Mouse (Mus musculus): ENCODE measurements around the gene Adarb1. TPM values are rescaled to one million over a fixed set of nuclear protein-coding genes. Genes with fewer than 3 reads are reported as not detected.
"Not testable (repeated sequence)": the region's sequence is repeated elsewhere in the genome, so short reads cannot be mapped to it uniquely, and the experiment has no call there.

Gene Adarb1
- total RNA-seq, 2 experiments from 2014 or later = 16.7 to 18.2 TPM

DNA sequence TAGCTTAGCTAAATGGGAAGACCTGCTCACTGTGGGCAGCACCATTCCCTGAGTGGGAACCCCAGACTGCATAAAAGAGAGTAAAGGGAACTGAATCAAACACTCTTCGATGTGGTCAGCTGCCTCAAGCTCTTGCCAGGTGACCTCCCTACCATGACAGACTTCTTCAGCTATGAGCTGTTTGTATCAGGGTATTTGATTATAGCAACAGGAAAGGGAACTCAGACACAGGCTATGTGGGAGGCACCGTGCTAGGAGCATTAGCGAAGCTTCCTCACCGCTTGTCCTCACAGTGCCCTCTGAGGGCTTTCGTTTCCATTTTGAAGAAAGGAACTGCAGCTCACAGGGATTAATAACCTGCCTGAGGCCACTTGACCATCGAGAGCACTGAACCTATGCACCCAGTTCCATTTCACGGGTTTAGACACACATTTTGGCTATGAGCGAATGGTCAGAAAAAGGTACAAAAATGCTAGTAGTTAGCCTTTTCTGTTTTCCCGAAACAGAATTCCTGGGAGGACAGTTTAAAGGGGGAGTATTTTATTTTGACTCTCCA lies 103.3 kb downstream of the Adarb1 start:
- no peak for DNase-seq

DNA sequence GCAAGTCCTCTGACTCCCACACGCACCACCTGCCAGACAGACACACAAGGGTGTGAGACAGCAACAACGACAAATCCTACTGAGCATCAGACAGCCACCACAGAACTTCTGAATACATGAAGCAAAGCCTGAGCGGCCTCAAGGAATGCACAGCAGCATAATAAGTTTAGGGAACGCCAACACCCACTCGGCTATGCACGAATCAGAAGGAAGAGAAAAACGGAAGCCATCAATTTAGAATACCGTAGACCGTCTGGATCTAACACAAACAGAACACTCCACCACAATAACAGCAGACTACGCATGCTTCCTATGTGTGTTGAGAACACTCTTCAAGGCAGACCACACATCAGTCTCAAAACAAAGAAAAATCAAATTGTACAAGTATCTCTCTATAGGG lies 109.1 kb downstream of the Adarb1 start:
- no peak for DNase-seq

DNA sequence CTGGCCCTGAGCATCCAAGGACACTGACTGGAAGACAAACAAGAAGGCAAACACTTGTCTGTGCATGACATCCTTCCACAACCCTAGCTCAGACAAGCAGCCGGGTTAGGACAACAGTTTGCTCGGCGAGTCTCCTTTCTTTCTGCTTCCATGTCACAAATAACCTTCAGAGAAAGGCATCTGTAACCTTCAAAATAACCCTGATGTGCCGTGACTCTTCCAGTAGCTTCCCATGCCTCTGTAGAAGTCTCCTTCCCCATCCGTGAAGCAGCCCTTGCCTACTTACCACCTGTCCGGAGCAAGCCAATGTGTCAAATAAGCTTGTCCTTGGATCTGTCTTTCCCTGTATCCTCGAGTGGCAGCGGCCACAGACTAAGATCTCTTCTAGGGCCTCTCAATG lies 112.3 kb downstream of the Adarb1 start:
- DNase-seq = no peak

DNA sequence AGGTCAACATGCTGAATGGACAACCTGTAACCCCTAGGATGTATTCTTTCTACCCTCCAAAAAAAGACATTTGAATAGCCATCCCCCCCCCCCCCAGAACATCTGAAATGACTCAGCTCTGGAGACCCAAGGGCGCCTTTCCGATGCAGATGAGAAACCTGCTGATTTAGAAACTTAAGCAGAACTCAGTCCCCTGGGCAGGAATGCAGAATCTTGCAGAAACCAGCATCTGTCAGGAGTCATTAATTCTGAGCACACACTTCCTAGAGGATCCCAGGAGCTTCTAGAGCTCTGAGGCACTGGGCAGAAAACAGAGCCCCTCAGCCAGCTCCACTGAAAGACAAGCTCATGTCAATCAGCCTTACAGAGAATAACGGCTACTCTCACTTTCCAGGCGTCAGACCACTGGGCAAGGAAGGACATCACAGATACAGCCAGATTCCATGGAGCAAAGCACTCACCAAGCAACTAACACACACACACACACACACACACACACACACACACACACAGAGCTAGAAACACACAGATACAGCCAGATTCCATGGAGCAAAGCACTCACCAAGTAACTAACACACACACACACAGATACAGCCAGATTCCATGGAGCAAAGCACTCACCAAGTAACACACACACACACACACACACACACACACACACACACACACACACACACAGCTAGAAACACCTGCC lies 113.1 kb downstream of the Adarb1 start:
- DNase-seq = no peak

DNA sequence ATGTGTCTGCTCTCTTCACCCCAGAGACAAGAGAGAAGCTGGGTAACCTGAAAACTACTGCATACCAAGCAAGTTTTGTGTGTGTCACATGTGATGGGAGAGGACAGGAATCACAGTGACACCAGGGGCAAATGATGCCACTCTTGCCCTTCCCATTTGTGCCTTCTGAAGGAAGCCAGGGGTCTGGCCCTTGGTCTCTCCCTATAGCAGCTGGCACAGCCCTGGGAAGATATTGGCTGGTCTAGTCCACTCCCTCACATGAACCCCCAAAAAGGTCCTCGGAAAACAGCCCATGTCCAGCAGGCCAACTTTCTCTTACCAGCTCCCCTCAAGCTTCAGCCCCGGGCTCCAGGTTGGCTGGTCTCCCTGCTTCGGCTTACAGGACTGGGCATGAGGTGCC lies 113.7 kb downstream of the Adarb1 start:
- no peak for DNase-seq

DNA sequence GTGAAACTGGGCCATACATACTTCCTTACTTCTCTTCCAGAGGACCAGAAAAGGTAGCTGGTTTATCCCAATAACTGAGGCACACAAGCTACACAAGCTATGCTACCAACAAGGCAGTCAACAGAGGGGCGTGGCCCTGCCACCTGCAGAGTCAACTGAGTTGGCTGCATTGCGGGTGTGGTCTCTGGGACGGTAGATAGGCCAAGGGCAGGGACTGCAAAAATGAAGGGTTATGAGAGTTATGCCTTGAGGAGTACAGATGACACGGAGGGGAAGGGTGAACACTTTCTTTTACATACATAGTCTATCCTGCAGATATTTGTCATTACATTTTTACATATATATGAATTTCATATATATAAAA lies 117.2 kb downstream of the Adarb1 start:
- DNase-seq = no peak

DNA sequence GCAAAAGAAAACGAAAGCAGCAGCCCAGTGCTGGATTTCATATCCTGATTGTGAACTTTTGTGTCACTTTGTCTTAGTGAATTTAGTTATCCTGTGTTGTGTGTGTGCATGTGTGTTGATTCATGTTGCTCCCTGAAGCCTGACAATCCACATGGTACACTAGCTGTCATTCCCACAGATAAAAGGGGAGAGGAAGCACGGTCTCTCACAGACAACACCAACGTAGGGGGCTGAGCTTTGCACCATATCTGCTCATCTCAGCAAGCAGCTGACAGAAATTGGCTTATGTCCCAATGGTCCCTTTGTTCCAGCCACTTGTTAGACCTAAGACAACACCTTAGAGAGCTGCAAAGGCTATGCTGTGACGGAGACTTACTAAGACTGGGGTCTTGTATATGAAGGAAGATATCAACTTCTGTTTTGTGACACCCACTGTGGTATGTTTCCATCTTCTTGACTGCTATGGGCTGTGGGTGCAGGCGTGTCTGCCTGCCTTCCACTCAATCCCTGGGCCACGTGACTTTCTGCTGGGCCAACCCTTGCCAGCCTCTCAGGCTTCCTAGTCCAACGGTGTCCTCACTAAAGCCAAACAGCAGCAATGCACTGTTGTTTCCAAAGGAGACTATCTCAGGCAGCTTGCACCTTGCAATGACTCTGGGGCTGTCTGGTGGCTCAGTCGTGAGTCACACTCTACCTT lies 117.7 kb downstream of the Adarb1 start:
- no peak for DNase-seq

DNA sequence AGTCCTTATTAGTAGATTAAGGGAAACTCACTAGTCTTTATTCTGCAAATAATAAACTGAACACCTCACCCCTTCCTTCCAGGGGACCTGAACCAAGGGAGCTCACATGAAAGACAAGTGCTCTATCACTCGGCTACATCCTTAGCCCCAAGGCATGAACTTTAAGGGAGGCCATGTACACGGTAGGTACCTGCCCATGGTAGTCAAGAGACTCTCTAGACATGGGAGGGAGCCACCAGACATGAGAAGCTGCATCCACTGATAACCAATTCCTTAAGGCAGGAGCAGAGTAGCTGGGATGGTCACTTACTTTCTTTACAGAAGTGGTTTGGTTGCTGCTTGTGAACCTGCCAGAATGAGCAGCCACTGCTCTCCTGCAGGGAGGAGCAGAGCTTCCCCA lies 118.9 kb downstream of the Adarb1 start:
- DNase-seq = no peak

DNA sequence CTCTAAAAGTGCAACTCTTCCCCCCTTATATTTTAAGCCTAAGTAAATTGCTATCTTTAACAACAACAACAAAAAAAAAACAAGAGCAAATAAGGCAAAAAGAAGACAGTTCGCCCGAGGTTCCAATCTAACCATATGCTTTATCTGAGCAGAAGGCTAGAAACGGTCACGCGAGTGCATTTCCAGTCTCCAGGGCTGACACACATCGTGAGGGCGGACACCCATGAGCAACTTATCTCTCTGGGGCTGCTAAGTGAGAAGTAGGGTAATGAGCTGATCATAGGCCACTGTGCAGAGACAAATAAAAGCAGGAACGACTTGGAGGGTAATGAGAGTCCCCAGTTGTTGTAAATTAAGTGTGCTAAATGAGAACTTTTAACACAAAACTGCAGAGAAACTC lies 119.4 kb downstream of the Adarb1 start:
- DNase-seq = no peak

DNA sequence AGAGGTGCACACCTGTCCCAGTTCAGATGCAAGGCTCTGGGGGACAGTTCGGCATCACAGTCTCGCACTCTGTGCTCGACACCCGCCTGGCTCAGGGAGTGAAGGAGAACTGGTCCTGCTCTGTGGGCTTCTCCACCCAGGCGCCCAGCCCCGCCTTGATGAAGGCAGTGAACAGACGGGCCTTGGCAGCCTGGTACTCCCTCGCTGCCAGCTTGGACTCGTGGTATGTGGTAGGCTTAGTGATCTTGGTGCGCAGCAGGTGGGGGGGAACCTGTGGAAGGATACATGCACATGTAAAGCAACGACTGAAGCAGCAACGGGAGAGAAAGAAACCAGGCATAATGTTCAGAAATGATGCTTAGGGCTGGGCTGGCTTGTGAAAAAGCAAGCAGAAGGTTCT lies 123.4 kb downstream of the Adarb1 start:
- no peak for DNase-seq

DNA sequence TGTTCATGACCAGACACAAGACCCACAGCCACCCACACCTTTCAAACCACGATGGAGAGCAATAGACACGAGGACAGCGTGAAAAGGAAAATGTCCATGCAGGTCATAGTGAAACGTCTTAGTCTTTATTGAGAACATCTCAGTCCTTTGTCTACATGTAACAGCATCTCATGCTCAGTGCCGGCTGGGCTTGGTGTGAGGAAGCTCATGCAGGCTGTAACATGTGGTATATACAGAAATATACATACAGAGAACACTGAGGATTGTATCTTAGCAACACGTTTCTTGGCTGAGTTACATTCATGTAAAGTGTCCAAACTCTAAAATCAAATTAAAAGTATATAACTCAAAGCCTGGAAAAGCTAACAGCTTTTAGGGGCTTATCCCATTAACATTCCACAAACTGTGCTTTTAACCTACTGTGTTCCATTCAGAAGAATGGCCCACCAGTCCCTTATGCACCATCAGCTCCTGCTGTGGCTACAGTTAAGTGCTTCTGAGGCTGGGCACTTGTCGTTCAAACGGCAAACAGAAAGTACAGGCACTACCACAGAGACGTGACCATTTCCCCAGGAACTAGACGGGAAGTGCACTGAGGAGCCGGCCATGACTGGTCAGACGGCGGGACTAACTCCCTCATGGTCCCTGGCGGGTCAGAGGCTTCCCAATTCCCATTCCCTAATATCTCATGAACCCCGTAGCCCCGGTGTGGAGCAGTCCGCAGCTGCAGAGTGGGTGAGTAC lies 127.3 kb downstream of the Adarb1 start:
- no peak for DNase-seq

DNA sequence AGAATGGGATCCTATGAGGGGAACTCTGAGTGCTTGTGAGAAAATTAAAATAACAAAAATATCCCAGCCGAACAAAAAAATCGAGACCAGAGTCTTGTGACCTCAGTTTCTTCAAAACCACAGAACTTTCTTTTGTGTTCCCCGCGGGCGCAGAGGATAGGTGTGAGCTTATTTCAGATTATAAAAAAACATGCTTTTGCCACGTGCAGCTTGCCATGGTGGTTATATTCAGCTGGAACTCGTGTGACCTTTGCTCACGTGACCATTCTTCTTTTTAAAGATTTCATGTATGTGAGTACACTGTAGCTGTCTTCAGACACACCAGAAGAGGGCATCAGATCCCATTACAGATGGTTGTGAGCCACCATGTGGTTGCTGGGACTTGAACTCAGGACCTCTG lies 128.5 kb downstream of the Adarb1 start:
- no peak for DNase-seq

DNA sequence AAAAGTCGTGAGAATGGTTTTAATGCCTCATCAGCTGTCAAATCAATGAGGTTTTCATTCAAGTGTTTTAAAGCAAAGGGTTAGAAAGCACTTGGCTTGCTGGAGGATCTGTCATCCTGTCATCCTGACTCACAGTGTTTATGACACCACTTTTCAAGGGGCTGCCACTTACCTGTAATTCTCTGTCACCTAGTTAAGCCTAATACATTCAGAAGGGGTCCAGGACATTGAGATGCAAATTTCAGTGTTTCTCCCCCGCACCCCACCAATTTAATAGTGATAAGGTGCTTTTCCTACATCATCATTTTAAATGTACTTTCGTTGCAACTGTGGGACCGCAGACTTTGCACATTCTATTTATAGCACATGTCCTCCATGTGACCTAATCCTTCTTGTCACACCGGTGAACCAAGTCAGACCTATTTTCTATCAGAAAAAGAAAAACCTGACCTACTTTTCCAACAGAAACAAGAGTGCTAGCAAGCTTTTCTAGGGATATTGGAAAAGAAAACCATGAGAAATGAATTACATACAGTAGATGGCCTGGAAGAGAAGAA lies 129.4 kb downstream of the Adarb1 start:
- DNase-seq = no peak

DNA sequence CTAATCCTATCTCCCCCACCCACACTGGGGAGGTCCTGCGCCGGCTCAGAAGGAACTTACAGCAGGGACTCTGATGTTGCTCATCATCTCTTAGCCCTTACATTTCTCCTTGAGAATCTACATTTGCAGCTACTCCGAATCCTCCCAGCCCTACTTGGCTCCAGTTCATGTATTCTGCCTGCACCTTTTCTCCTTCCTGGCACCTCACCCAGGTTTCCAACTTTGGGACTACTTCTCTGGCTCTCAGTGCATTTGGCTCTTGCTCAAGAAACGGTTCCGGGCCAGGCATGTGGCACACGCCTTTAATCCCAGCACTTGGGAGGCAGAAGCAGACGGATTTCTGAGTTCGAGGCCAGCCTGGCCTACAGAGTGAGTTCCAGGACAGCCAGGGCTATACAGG lies 130.4 kb downstream of the Adarb1 start:
- DNase-seq = peak; percentile 63

DNA sequence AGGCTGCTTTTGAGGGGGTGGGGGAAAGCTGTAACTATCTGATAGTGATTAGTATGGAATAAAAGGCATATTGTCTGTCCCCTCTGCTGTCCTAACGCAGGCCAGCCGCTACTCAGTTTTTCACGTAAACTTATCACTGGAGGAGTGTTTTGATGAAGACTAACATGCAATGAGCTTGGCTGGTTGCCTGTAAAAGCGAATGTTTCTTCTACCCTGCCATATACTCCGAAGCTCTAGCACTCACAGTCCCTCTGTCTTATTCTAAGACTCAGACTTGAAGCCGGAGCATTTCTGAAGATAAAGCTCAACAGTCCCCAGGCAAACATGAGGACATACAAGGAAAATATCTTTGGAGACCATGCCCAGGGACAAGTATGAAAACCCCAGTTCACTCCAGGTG lies 133.2 kb downstream of the Adarb1 start:
- DNase-seq = no peak

DNA sequence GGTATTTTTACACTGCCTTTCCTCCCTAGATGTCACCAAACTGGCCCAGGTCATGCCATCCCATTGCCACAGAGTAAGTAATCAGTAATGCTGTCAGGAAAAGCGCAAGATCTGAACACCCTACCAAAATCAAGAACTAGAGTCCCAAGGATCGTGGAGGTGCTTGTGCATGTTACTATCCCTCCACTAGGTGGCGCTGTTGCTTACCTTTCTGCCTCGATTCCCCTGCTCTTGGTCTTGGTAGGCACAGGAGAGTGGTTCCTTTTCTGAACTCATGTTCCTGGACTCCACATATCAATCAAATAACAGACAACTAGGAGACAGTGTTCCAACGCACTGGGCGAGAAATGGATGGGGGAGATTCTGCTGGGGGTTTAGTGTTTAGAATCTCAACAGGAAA lies 135.2 kb downstream of the Adarb1 start:
- DNase-seq = peak; percentile 86

DNA sequence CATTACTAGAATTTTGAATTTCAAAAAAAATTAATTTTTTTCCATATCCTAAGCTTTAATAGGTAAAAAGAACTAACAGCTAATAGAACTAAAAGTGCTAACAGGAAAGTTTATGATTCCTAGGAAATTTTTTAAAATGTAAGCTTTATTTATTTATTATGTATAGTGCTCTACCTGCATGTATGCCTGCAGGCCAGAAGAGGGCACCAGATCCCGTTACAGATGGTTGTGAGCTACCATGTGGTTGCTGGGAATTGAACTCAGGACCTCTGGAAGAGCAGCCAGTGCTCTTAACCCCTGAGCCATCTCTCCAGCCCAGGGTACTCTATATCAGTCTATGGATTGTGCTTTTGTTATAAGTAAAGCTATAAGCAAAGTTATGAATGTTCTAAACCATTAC lies 136.0 kb downstream of the Adarb1 start:
- not testable (repeated sequence) for DNase-seq

DNA sequence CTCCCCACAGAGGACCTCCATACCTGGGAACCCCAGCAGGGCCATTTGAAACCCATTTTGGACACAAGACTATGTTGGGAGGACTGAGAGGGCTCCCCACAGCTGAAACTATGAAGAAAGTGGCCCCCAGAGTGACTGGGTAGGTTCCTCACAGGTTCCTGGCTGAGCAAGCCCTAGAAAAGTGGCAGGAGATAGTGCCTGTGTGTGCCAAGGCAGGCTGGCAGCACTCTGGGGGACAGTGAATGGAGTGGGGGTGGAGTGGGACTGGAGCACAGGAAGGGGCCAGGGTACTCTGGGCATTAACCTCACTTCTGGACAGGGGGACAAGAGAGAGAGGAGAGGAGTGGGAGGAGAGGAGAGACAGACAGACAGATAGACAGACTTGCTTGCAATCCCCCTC lies 144.3 kb downstream of the Adarb1 start:
- DNase-seq = no peak

DNA sequence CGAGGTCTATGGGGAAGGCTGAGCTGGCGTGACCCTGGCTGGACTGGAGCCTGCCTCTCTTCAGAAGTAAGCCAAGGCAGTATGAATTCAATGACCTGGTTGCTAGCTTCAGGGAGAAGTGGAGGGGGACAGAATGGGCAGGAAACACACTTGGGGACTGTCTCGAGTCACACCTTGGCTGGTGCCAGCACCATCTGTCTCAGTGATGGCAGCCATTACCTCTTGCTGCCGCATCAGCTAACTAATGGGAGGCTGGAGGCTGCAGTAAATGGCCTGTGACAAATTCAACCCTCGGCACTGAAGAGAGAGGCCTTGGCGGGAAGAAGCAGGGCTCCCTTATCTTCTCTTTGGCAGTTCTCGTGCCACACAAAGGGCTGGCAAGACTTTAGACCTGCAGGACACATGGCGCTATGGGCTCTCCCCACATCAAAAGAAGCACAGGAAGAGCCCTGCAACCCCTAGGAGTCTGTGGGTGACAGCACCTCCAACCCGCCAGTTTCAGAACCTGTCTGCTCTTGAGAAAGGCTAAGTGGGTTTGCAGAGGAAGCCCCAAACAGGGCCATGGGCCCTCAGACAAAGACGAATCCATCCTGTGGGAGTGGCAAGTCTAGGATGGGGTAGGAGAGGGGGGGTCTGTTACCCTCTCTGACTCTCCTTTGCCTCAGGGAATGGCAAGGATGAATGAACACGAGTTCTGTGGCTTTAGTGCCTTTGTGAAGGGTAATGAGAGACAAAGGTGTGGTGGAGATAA lies 144.9 kb downstream of the Adarb1 start:
- peak; percentile 28 for DNase-seq

DNA sequence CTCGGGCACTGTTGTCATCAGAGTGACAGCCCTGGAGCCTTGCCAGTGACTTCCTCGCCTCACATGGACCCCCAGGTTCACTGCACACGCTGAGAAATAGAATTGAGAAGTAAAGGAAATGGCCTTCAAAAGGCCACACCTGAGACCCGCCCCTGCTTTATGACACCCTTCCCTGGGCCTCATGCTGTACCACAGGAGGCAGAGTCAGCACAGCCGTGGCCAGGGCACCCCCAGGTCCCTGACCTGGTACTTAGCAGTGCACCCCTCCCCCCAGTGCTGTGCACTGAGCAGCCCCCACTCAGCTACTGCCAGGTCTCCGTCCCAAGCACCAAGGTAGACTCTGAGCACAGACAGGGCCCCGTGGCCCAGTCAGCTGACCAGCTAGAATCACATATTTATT lies 148.9 kb downstream of the Adarb1 start:
- DNase-seq = no peak

DNA sequence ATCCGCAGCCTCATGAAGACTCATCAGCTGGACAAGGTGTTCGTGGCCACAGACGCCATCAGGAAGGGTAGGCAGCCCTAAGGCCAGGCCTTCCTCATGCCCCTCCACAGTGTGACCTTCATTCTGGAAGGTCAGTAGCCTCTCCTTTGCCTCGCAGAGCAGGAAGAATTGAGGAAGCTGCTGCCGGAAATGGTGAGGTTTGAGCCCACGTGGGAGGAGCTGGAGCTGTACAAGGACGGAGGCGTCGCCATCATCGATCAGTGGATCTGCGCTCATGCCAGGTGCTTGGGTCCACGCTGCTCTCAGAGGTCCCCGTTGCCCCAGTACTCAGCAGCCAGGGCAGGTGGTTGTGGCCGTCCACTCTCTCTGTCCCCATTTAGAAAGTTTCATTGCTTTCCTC lies 151.0 kb downstream of the Adarb1 start:
- DNase-seq = no peak

DNA sequence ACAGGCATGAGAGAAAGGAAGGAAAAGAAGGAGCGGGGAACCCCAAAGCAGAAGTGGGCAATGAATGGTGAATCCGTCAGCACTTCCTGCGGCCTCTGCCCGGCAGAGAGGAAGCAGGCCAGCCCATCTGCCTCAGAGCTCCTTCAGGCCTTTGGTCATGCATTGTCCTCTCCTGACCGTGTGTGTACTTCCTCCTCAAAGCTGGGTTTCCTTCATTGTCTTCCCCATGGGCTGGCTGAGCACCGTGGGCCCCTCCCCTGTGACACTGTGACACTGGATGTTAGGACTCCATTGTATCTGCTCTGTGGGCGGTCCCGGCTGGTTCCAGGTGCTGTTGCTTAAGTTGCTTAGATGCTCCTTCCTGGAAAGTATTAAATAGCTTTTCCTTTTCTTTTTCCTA lies 151.8 kb downstream of the Adarb1 start:
- DNase-seq = no peak

Data from adrenal gland, postnatal 10 days (tissue).